Mouse (Mus musculus): ENCODE results near the gene Lgr6. TPM values are rescaled to one million over a fixed set of nuclear protein-coding genes. Genes with fewer than 3 reads are reported as not detected.

Gene Lgr6
- polyA plus RNA-seq, 1 experiment from 2014 or later = 0.77 TPM

GRCm38 (mm10) chr1:134998231-134998630, 106.8 kb downstream of the Lgr6 start:
- H3K36me3 ChIP-seq (replicated peaks) = no peaks in the 10 kb centered on the region
- ATAC-seq (replicated peaks) = no peak
- H3K27me3 ChIP-seq (replicated peaks) = no peaks in the 10 kb centered on the region
- no peak overlapping the region for H3K4me2 ChIP-seq
- no peak overlapping the region for H3K27ac ChIP-seq
- peaks cover 3% of the 10 kb centered on the region for H3K4me1 ChIP-seq
- H3K4me3 ChIP-seq = no peak overlapping the region
- 77% methylated on average over 8 of the region's 8 CpGs for WGBS
- H3K9me3 ChIP-seq = no peaks in the 10 kb centered on the region
- H3K9ac ChIP-seq = no peak overlapping the region

- no peak overlapping the region for H3K9ac ChIP-seq
- H3K27me3 ChIP-seq (replicated peaks) = no peaks in the 10 kb centered on the region
- H3K4me2 ChIP-seq = no peak overlapping the region
- no peak overlapping the region for H3K4me3 ChIP-seq
- no peaks in the 10 kb centered on the region for H3K9me3 ChIP-seq
- WGBS = 80% methylated on average over 5 of the region's 5 CpGs
- H3K27ac ChIP-seq = no peak overlapping the region
- no peak for ATAC-seq (replicated peaks)
- H3K36me3 ChIP-seq (replicated peaks) = no peaks in the 10 kb centered on the region
- H3K4me1 ChIP-seq = peaks cover 3% of the 10 kb centered on the region
Observed at GRCm38 (mm10) chr1:134997568-134997967, 107.5 kb downstream of the Lgr6 start.

GRCm38 (mm10) chr1:134996471-134996870, 108.6 kb downstream of the Lgr6 start:
- ATAC-seq (replicated peaks) = no peak
- Histone ChIP-seq H3K4me1 (peaks cover 3% of the 10 kb centered on the region), H3K4me3 (no peak overlapping the region), H3K27ac (no peak overlapping the region), H3K9me3 (no peaks in the 10 kb centered on the region), H3K27me3 (replicated peaks) (no peaks in the 10 kb centered on the region), H3K4me2 (no peak overlapping the region), H3K9ac (no peak overlapping the region), H3K36me3 (replicated peaks) (no peaks in the 10 kb centered on the region)
- WGBS = 88% methylated on average over 7 of the region's 7 CpGs

- no peak for ATAC-seq (replicated peaks)
- 29% methylated on average over 1 of the region's 1 CpGs for WGBS
Observed at GRCm38 (mm10) chr1:134995954-134996353, 109.1 kb downstream of the Lgr6 start.

GRCm38 (mm10) chr1:134995437-134995836, 109.6 kb downstream of the Lgr6 start:
- Histone ChIP-seq H3K36me3 (replicated peaks) (no peaks in the 10 kb centered on the region), H3K27me3 (replicated peaks) (no peaks in the 10 kb centered on the region), H3K9me3 (no peaks in the 10 kb centered on the region), H3K4me1 (peaks cover 3% of the 10 kb centered on the region), H3K4me3 (no peak overlapping the region), H3K9ac (0 out of 2 replicates have a peak overlapping the region, but pooled peaks have one; percentile 12), H3K27ac (no peak overlapping the region), H3K4me2 (no peak overlapping the region)
- WGBS = 48% methylated on average over 4 of the region's 4 CpGs
- no peak for ATAC-seq (replicated peaks)

More at GRCm38 (mm10) chr1:134995954-134996353, 109.1 kb downstream of the Lgr6 start:
- Histone ChIP-seq H3K4me1 (peaks cover 3% of the 10 kb centered on the region), H3K36me3 (replicated peaks) (no peaks in the 10 kb centered on the region), H3K4me2 (no peak overlapping the region), H3K9ac (no peak overlapping the region), H3K27me3 (replicated peaks) (no peaks in the 10 kb centered on the region), H3K4me3 (no peak overlapping the region), H3K9me3 (no peaks in the 10 kb centered on the region), H3K27ac (no peak overlapping the region)

DNA sequence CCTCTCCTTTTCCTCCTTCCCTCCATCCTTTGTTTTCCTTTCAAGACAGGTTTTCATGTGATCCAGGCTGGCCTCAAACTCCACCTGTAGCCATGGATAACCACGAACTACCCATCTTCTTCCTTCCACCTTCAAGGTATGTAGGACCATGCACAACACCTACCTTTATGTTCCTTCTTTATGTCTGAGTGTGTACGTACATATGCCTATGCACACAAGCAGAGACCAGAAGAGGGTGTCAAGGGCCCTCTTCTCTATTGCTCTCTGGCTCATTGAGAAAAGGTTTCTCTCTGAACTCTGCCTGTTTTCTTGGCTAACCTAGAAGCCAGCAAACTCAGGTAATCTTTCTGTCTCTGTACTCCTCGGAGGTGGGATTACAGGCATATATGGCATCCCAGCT, 110.3 kb downstream of the Lgr6 start:
- Histone ChIP-seq H3K9ac (no peak overlapping the region), H3K4me1 (peaks cover 3% of the 10 kb centered on the region), H3K4me3 (no peak overlapping the region), H3K36me3 (replicated peaks) (no peaks in the 10 kb centered on the region), H3K27me3 (replicated peaks) (no peaks in the 10 kb centered on the region), H3K4me2 (no peak overlapping the region), H3K9me3 (no peaks in the 10 kb centered on the region), H3K27ac (no peak overlapping the region)
- no peak for ATAC-seq (replicated peaks)
- WGBS = 80% methylated on average over 3 of the region's 3 CpGs

- no peak for ATAC-seq (replicated peaks)
- no peaks in the 10 kb centered on the region for H3K9me3 ChIP-seq
- H3K36me3 ChIP-seq (replicated peaks) = no peaks in the 10 kb centered on the region
- H3K4me1 ChIP-seq = peaks cover 3% of the 10 kb centered on the region
- H3K9ac ChIP-seq = no peak overlapping the region
- no peak overlapping the region for H3K4me2 ChIP-seq
- H3K4me3 ChIP-seq = no peak overlapping the region
- H3K27me3 ChIP-seq (replicated peaks) = 0 out of 2 replicates have a peak, but pooled peaks cover 4% of the 10 kb centered on the region
- no peak overlapping the region for H3K27ac ChIP-seq
- 62% methylated on average over 8 of the region's 8 CpGs for WGBS
Observed at GRCm38 (mm10) chr1:134992046-134992645, 112.9 kb downstream of the Lgr6 start.

GRCm38 (mm10) chr1:134989372-134989771, 115.7 kb downstream of the Lgr6 start:
- no peaks in the 10 kb centered on the region for H3K36me3 ChIP-seq (replicated peaks)
- no peak overlapping the region for H3K4me3 ChIP-seq
- 0 out of 2 replicates have a peak, but pooled peaks cover 4% of the 10 kb centered on the region for H3K27me3 ChIP-seq (replicated peaks)
- no peaks in the 10 kb centered on the region for H3K9me3 ChIP-seq
- no peak overlapping the region for H3K4me2 ChIP-seq
- no peak overlapping the region for H3K9ac ChIP-seq
- H3K4me1 ChIP-seq = no peaks in the 10 kb centered on the region
- WGBS = 8% methylated on average over 7 of the region's 7 CpGs
- ATAC-seq (replicated peaks) = no peak
- no peak overlapping the region for H3K27ac ChIP-seq

DNA sequence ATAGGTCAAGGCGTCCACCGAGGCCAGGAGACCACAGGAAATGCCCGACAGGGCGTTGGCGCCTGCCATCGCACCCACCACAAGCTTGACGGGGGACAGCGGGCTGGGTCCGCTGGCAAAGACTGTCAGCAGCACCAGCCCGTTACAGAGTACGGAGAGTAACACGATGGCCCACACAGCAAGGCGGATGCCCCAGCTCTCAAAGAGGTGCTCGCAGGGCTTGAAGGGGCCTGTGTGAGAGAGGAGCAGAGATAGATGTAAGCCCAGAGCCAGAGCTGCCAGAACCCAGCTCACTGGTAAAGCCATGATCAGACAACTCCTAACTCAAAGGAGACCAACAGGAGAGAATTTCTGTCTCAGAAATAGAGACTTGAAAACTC, 117.1 kb downstream of the Lgr6 start:
- no peak; the same call in none of the 2 replicates for ATAC-seq (replicated peaks)
- Histone ChIP-seq H3K36me3 (replicated peaks) (no peaks in the 10 kb centered on the region), H3K4me1 (no peaks in the 10 kb centered on the region), H3K4me3 (peak overlapping the region; percentile 38), H3K27ac (no peak overlapping the region), H3K4me2 (peak overlapping the region; percentile 66), H3K27me3 (replicated peaks) (0 out of 2 replicates have a peak, but pooled peaks cover 4% of the 10 kb centered on the region), H3K9ac (peak overlapping the region; percentile 40), H3K9me3 (no peaks in the 10 kb centered on the region)
- WGBS = 7% methylated on average over 14 of the region's 14 CpGs

DNA sequence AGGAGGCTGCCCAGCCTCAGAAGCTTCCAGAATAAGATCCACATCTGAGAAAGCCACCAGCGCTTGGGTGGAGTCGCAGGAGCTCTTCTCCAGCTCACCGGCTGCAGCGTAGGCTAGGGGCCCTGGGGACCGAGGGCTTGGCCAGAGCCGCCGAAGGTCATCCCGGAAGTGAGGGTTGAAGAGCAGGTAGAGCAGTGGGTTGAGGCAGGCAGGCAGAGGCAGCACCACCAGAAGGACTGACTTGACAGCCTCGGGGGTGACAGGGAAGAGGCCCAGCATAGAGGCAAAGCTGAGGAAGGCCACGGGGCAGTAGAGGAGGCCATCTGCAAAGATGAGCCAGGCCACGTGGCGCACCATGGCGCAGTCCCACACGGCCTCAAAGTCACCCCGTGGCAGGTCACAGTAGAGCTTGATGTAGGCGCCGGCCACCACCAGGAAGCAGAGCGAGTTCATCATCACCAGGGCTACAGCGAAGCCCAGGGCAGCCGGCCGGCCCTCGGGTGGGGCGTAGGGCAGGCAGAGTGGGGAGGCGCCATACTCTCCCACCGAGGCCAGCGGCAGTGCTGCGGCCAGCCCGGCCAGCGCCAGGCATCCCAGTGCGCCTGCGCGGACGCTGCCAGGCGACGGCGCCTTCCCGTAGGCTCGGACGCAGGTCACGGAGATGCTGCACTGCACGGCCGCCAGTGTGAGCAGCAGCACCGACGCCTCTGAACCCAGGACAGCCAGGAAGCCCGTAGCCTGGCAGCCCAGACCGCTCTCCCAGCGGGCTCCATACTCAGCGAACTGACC, 117.7 kb downstream of the Lgr6 start:
- Histone ChIP-seq H3K4me1 (no peaks in the 10 kb centered on the region), H3K27me3 (replicated peaks) (0 out of 2 replicates have a peak, but pooled peaks cover 4% of the 10 kb centered on the region), H3K27ac (no peak overlapping the region), H3K9ac (peak overlapping the region; percentile 40), H3K9me3 (no peaks in the 10 kb centered on the region), H3K36me3 (replicated peaks) (no peaks in the 10 kb centered on the region), H3K4me2 (peak overlapping the region; percentile 66), H3K4me3 (peak overlapping the region; percentile 38)
- WGBS = 34% methylated on average over 44 of the region's 48 CpGs
- ATAC-seq (replicated peaks) = peak; percentile 83

DNA sequence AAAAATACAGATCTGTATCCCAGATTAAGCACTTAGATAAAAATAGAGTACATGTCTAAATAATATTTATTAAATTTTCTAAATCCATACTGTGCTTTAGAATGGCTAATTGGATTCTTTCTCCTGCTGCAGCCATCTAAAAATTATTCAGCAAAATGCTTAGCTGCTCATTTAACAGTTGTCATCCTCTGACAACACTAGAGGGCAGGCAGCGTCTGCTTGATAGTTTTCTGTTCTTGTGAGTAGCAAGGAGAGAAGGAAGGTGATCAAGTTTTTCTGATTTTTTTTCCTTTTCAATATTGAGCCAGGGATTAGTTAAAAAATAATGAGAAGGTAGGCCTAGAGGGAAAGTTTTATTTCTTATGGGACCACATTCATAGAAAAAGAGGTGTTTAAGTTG, 132.2 kb downstream of the Lgr6 start:
- Histone ChIP-seq H3K27me3 (replicated peaks) (no peaks in the 10 kb centered on the region), H3K4me1 (no peaks in the 10 kb centered on the region), H3K9ac (no peak overlapping the region), H3K36me3 (replicated peaks) (no peaks in the 10 kb centered on the region), H3K4me3 (no peak overlapping the region), H3K4me2 (no peak overlapping the region), H3K27ac (no peak overlapping the region), H3K9me3 (no peaks in the 10 kb centered on the region)
- ATAC-seq (replicated peaks) = no peak
- WGBS = 80% methylated on average over 1 of the region's 1 CpGs

DNA sequence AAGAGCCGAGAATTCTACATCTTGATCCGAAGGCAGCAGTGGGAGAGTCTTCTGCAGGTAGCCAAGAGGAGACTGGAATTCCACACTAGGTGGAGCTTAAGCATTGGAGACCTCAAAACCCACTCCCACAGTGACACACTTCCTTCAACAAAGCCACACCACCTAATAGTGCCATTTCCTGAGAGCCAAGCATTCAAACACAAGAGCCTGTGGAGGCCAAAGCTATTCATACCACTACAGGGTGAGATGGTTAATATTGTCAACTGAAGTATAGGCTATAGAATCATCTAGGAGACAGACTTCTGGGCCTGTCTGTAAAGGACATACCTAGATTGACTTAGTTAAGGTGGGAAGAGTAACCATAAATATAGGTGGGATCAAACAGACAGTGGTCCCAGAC, 139.6 kb downstream of the Lgr6 start:
- Histone ChIP-seq H3K4me2 (no peak overlapping the region), H3K9ac (no peak overlapping the region), H3K36me3 (replicated peaks) (no peaks in the 10 kb centered on the region), H3K27me3 (replicated peaks) (no peaks in the 10 kb centered on the region), H3K27ac (no peak overlapping the region), H3K9me3 (no peaks in the 10 kb centered on the region), H3K4me3 (no peak overlapping the region), H3K4me1 (peaks cover 13% of the 10 kb centered on the region)
- 98% methylated on average over 2 of the region's 2 CpGs for WGBS
- ATAC-seq (replicated peaks) = no peak

Data from midbrain, embryonic 15.5 days (tissue).